Mouse (Mus musculus) embryonic facial prominence, embryonic 15.5 days (tissue): ENCODE results near the gene Prkag2. TPM values are rescaled to one million over a fixed set of nuclear protein-coding genes. Genes with fewer than 3 reads are reported as not detected.
"Not testable (repeated sequence)": the region's sequence is repeated elsewhere in the genome, so short reads cannot be mapped to it uniquely, and the experiment has no call there.

Source experiments
- ATAC-seq: fragments of 200-750 bp; cut with Nextera tagmentation; 2 replicates; pipeline ENCODE4 v1.8.0; 2017; ENCODE audit warnings: low read depth, moderate TSS enrichment; ENCODE audit not compliant: insufficient number of reproducible peaks, low FRiP score, low TSS enrichment
- H3K27ac ChIP-seq: fragments of 300-500 bp; sonication (generic); replicated peaks from 2 replicates; pipeline ENCODE4 v1.5.1; 2015; ENCODE audit warnings: mild to moderate bottlenecking, inconsistent platforms
- H3K27me3 ChIP-seq: fragments of 300-500 bp; sonication (generic); 2 replicates; pipeline ENCODE4 v1.6.1; 2015; ENCODE audit warnings: inconsistent platforms
- H3K36me3 ChIP-seq: fragments of 300-500 bp; sonication (generic); 2 replicates; pipeline ENCODE4 v1.6.1; 2015; ENCODE audit warnings: mild to moderate bottlenecking, inconsistent platforms
- H3K4me1 ChIP-seq: fragments of 300-500 bp; sonication (generic); 2 replicates; pipeline ENCODE4 v1.6.1; 2015; ENCODE audit warnings: inconsistent platforms
- H3K4me2 ChIP-seq: fragments of 300-500 bp; sonication (generic); replicated peaks from 2 replicates; pipeline ENCODE4 v1.6.1; 2015; ENCODE audit warnings: mild to moderate bottlenecking, inconsistent platforms
- H3K4me3 ChIP-seq: fragments of 300-500 bp; sonication (generic); replicated peaks from 2 replicates; pipeline ENCODE4 v1.5.1; 2015; ENCODE audit warnings: mild to moderate bottlenecking, inconsistent platforms
- H3K9ac ChIP-seq: fragments of 300-500 bp; sonication (generic); 2 replicates; pipeline ENCODE4 v1.6.1; 2015; ENCODE audit warnings: inconsistent platforms
- H3K9me3 ChIP-seq: fragments of 300-500 bp; sonication (generic); replicated peaks from 2 replicates; pipeline ENCODE4 v1.6.1; 2016; ENCODE audit warnings: inconsistent platforms
- WGBS: fragments of 180-500 bp; shearing (Covaris S2); methylation state at CpG from one replicate; pipeline ENCODE4 v1.1.7; 2015; 5-methylcytosine and 5-hydroxymethylcytosine counted together
- polyA plus RNA-seq: library from polyadenylated mRNA; unstranded; fragments of >200 nt; fragmentation: Nextera tagmentation; extraction: Ambion mirVana; gene quantifications from 2 replicates; pipeline ENCODE4 v1.2.1, GENCODE M21; 2015

The Prkag2 gene
- polyA plus RNA-seq, 1 experiment from 2014 or later: 25.0 TPM

DNA sequence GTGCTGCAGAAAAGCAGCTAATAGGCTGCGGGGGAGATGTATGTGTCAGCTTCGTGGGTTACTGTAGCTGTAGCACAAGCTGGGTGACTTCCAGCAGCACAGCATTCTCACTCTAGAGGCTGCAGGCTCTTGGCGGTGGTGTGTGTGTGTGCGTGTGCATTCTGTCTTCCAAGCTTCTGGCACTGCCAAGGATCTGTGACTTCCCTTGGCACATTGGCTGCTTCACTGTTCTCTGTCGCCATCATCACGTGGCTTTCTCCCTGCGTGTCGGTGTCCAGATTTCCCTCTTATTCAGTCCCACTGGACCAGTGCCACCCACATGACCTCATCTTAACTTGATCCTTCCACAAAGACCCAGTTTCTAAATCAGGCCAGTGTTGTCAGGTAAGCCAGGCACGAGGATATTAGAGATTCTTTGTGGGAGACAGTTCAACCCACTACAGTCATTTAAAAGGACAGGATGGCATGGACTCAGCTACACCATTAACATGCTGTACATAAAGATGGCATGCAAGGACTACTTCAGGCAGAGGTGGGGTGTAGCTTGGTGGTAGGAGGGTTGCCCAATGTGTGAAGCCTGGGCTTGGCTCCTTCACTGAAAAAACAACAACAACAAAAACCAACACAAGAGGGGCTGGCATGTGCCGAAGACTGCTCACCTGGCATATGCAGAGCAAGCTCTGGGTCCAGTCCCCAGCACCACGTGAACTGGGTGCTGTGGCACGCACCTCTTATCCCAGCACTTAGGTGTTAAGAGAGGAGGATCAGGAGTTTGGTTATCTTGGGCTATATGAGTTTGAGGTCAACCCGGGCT lies 239.6 kb downstream of the Prkag2 start:
- Histone ChIP-seq H3K4me2 (no peak overlapping the region), H3K4me1 (no peaks in the 10 kb centered on the region), H3K4me3 (no peak overlapping the region), H3K9me3 (no peaks in the 10 kb centered on the region), H3K36me3 (peaks cover 5% of the 10 kb centered on the region; the same call in 1 of the 2 replicates), H3K9ac (no peak overlapping the region), H3K27ac (no peak overlapping the region), H3K27me3 (no peaks in the 10 kb centered on the region)
- 75% methylated on average over 13 of the region's 13 CpGs for WGBS
- ATAC-seq: no peak

- WGBS: 72% methylated on average over 3 of the region's 3 CpGs
- no peak overlapping the region for H3K9ac ChIP-seq
- no peak for ATAC-seq
Measured at GRCm38 (mm10) chr5:24859771-24860540, 240.5 kb downstream of the Prkag2 start.

DNA sequence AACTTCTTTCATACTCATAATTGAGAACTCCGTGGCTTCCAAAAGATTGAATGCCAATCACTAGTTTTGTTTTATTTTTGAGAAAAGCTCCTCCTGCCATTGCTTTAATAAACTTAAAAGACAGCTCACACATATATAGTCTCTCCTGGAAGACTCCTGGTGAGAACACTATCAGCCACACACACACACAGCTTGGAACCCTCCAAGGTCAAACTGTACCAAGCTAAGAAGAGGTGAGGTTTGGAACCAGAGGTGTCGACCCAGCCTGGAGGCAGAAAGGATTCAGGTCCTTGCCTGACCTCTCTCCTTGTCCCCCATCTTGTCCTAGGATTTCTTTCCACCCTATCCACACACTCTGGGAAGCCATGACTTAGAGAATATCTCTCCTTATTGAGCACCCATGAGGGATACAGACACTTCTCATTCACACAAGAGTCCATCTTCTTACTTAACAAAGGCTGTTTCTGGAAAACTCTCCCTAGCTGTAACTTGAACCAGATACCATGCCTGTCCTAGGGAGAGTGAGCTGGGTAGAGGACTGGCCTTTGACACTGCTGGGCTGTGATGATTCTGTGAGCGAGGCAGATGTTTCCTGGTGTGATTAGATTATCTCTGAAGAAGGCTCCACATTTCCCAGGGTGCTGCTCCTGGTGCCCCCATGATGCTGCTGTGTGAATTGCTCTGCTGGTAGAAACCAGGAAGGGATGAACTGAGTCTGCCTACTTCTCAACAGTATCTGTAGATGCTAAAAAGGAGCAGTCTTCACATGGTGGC lies 245.4 kb downstream of the Prkag2 start:
- H3K36me3 ChIP-seq: no peaks in the 10 kb centered on the region
- H3K4me3 ChIP-seq: no peak overlapping the region
- no peaks in the 10 kb centered on the region for H3K27me3 ChIP-seq
- WGBS: 64% methylated on average over 3 of the region's 3 CpGs
- no peaks in the 10 kb centered on the region for H3K9me3 ChIP-seq
- no peak overlapping the region for H3K27ac ChIP-seq
- H3K4me2 ChIP-seq: no peak overlapping the region
- no peaks in the 10 kb centered on the region for H3K4me1 ChIP-seq
- H3K9ac ChIP-seq: no peak overlapping the region
- no peak for ATAC-seq

More at GRCm38 (mm10) chr5:24859771-24860540, 240.5 kb downstream of the Prkag2 start:
- no peak overlapping the region for H3K4me3 ChIP-seq
- H3K9me3 ChIP-seq: no peaks in the 10 kb centered on the region
- H3K4me1 ChIP-seq: no peaks in the 10 kb centered on the region
- H3K4me2 ChIP-seq: no peak overlapping the region
- H3K27ac ChIP-seq: no peak overlapping the region
- H3K27me3 ChIP-seq: no peaks in the 10 kb centered on the region
- H3K36me3 ChIP-seq: peaks cover 4% of the 10 kb centered on the region; the same call in 1 of the 2 replicates

DNA sequence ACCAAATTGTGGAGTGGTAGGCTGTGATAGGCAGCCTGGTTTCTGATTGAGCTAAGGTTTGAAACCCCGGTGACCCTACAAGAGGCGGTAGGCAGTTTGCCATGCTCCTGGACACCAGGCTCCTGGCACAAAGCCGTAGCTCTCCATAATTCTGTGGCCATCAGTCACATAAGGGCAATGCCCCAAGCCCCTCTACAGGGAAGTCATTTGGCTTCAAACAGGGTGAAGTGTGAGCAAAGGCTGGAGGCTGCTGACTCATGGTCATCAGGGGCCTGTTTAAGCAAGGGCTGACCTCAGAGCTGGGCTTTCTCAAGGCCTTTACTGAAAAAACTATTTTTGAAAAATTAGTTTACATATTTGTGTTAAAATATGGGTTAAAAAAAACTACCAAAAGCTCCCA lies 246.2 kb downstream of the Prkag2 start:
- 87% methylated on average over 3 of the region's 3 CpGs for WGBS
- H3K9ac ChIP-seq: no peak overlapping the region
- H3K27me3 ChIP-seq: no peaks in the 10 kb centered on the region
- no peaks in the 10 kb centered on the region for H3K4me1 ChIP-seq
- H3K36me3 ChIP-seq: no peaks in the 10 kb centered on the region
- H3K9me3 ChIP-seq: no peaks in the 10 kb centered on the region
- H3K4me2 ChIP-seq: no peak overlapping the region
- no peak overlapping the region for H3K27ac ChIP-seq
- H3K4me3 ChIP-seq: no peak overlapping the region
- ATAC-seq: no peak

DNA sequence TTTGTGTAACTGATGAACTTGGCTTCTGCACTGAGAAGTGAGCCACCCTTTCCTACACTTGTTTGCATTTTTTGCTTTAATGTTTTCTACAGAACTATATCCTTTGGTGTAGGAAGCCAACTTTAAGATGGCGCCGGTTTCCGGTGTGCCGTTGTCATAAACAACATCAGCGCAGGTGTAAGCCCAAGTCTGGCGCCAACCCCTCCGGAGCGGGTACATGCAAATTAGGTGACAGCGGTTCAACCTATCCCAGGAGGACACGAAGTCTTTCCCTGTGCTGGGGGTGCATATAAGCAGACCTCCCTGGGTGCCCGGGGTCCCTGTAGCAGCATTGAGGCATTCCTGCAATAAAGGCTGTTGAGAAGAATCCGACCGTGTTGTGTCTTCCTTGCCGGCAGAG lies 252.2 kb downstream of the Prkag2 start:
- H3K4me3 ChIP-seq, ATAC-seq, H3K4me2 ChIP-seq, H3K9me3 ChIP-seq, H3K27ac ChIP-seq, H3K9ac ChIP-seq, H3K27me3 ChIP-seq, H3K36me3 ChIP-seq, H3K4me1 ChIP-seq: not testable (repeated sequence)
- WGBS: 86% methylated on average over 14 of the region's 14 CpGs

- 69% methylated on average over 5 of the region's 5 CpGs for WGBS
- Histone ChIP-seq H3K4me1 (peaks cover 21% of the 10 kb centered on the region), H3K27ac (peak overlapping the region; percentile 99; the same call in 1 of the 2 replicates), H3K27me3 (no peaks in the 10 kb centered on the region), H3K4me2 (no peak overlapping the region), H3K4me3 (no peak overlapping the region), H3K9ac (no peak overlapping the region), H3K36me3 (no peaks in the 10 kb centered on the region), H3K9me3 (no peaks in the 10 kb centered on the region)
- no peak for ATAC-seq
Measured at GRCm38 (mm10) chr5:24843841-24844240, 256.6 kb downstream of the Prkag2 start.

DNA sequence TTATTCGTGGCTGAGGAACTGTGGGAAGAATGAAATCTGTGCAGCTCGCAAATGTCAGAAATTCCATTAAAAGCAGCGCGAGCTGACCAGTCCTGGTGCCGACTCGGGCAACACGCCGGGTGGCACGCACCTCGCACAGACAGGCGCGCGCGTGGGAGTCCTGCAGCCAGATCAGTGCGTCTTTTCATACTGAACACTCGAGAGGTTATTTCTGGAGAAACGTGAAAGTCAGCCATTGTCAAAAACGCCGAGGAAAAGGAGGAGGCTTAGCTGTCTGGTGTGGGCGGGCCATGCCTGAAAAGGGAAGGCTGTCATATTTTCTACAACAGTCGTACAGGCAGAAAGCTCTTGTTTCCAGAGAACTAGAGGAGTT lies 257.4 kb downstream of the Prkag2 start:
- peak overlapping the region; percentile 86 for H3K4me2 ChIP-seq
- ATAC-seq: peak; percentile 6; the same call in 1 of the 2 replicates
- no peaks in the 10 kb centered on the region for H3K9me3 ChIP-seq
- H3K4me3 ChIP-seq: peak overlapping the region; percentile 84
- H3K9ac ChIP-seq: peak overlapping the region; percentile 59
- H3K36me3 ChIP-seq: no peaks in the 10 kb centered on the region
- H3K4me1 ChIP-seq: peaks cover 21% of the 10 kb centered on the region
- WGBS: under 1% methylated on average over 21 of the region's 21 CpGs
- no peaks in the 10 kb centered on the region for H3K27me3 ChIP-seq
- peak overlapping the region; percentile 99 for H3K27ac ChIP-seq

DNA sequence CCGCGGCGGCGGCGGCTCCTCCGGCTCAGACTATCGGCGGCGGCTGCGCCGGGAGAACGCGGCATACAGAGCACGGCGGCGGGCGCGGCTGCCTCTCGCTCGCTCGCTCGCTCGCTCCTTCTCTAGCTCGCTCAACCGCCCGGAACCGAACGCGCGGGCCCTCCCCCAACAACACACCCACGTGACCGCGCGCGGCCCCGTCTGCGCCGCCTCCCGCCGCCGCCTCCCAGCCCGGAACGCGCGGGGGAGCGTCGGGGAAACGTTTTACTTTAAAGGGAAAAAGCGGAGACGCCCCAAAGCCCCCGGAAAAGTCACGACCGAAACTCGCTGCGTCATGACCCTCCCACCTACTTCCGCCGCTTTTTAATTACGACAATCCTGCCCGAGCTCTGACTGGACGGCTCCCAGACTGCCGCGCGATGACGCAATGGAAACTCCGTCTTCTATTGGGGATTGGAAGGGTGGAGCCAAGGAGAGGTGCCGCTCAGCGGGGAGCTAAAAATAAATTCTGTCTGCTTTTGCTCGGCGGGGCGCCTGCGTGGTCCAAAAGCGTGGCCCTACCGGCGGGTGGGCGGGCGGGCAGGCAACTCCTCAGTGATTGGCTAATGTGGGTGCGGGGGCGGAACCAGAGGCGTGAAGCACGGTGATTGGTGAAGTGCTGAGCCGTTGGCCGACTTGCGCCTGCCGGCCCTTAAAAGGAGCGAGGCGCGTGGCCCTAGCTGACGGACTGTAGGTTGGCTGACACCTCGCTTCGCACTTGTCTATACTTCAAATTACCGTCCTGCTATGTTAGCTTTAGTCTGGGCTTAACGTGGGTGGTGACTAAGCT lies 258.0 kb downstream of the Prkag2 start, which contains the start of gene Rheb:
Gene Rheb, minus strand, starts transcription at position 351 of the 829 bp plus-strand sequence.
- Histone ChIP-seq H3K9ac (peak within 1 kb of the TSS; percentile 86), H3K4me2 (peak within 1 kb of the TSS; percentile 86), H3K4me1 (peaks cover 21% of the 10 kb centered on the region), H3K27ac (peak within 1 kb of the TSS; percentile 99), H3K9me3 (no peaks in the 10 kb centered on the region), H3K36me3 (no peaks in the 10 kb centered on the region), H3K27me3 (no peaks in the 10 kb centered on the region), H3K4me3 (peak within 1 kb of the TSS; percentile 84)
- under 1% methylated on average over 89 of the region's 92 CpGs for WGBS
- ATAC-seq: peak; percentile 97

- no peaks in the 10 kb centered on the region for H3K27me3 ChIP-seq
- peak overlapping the region; percentile 86 for H3K4me2 ChIP-seq
- no peaks in the 10 kb centered on the region for H3K9me3 ChIP-seq
- WGBS: under 1% methylated on average over 49 of the region's 50 CpGs
- H3K4me1 ChIP-seq: peaks cover 21% of the 10 kb centered on the region
- H3K36me3 ChIP-seq: no peaks in the 10 kb centered on the region
- peak; percentile 5 for ATAC-seq
- H3K9ac ChIP-seq: peak overlapping the region; percentile 86
- H3K27ac ChIP-seq: peak overlapping the region; percentile 99
- H3K4me3 ChIP-seq: peak overlapping the region; percentile 84
Measured at GRCm38 (mm10) chr5:24841662-24842273, 258.7 kb downstream of the Prkag2 start.

GRCm38 (mm10) chr5:24840975-24841431 lies 259.4 kb downstream of the Prkag2 start:
- Histone ChIP-seq H3K9me3 (no peaks in the 10 kb centered on the region), H3K36me3 (no peaks in the 10 kb centered on the region), H3K9ac (peak overlapping the region; percentile 86), H3K27ac (no peak overlapping the region), H3K4me3 (peak overlapping the region; percentile 84), H3K27me3 (no peaks in the 10 kb centered on the region), H3K4me1 (peaks cover 21% of the 10 kb centered on the region), H3K4me2 (peak overlapping the region; percentile 86)
- ATAC-seq: no peak
- 16% methylated on average over 11 of the region's 11 CpGs for whole genome bisulfite sequencing
